Mouse (Mus musculus): ENCODE data around the gene Pdss1. TPM values are rescaled to one million over a fixed set of nuclear protein-coding genes. Genes with fewer than 3 reads are reported as not detected.

The Pdss1 gene
- polyA plus RNA-seq, 1 experiment from 2014 or later: 23.4 TPM

Other genes with a start within 250 kb of the Pdss1 start
- gene Apbb1ip, start 121.4 kb upstream of the Pdss1 start, polyA plus RNA-seq (2014; fragmentation: Nextera tagmentation; extraction: Ambion mirVana): 0.55 and 0.75 TPM in 2 replicates
- gene Abi1, start 144.7 kb downstream of the Pdss1 start, polyA plus RNA-seq (2014; fragmentation: Nextera tagmentation; extraction: Ambion mirVana): 40.6 and 47.3 TPM in 2 replicates
- gene Acbd5, start 172.6 kb downstream of the Pdss1 start, polyA plus RNA-seq (2014; fragmentation: Nextera tagmentation; extraction: Ambion mirVana): 42.2 and 45.7 TPM in 2 replicates

All from midbrain, embryonic 11.5 days (tissue).